Mouse (Mus musculus): Measurements from ENCODE around the gene Cfap73. TPM values are rescaled to one million over a fixed set of nuclear protein-coding genes. Genes with fewer than 3 reads are reported as not detected.

Cfap73 gene
- total RNA-seq, 2 experiments from 2014 or later = 0.39 TPM; not detected in 1

DNA sequence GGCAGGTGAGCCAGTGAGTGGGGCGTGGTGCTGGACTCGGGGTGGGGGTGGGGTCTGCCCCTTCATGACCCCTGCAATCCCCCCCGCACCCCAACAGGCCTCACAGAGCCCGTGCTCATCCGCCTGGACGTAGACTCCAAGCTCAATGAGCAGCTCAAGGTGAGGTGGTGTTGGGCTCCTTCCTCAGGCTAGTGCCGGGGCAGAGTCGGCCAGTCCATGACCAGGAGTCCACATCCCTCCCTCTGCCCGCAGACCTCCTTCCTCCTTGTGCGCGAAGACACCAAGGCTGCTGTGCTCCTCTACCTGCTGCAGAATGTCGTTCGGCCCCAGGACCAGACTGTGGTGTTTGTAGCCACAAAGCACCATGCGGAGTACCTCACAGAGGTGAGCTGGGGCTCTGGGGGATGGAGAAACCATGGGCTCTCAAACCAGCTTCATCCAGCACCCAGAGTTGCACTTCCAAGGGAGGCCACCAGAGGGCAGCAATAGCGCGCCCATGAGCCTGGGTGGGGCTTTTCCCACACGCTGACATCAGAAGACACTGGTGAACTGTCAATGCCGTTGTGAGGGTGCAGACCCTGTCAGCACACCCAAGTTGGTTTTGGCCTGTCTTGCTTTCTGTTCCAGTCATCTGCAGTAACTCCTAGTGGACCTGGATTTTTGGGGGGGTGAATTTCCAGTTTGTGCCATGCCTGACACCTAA lies 13.5 kb downstream of the Cfap73 start:
- peak; percentile 80 to 96 for DNase-seq (ENCODE audit: low spot score in 2 of 2)
- TF ChIP-seq CTCF (conservative IDR thresholded peaks at IDR 0.05) = peak; percentile 99
- Histone ChIP-seq H3K4me3 (no peak overlapping the region), H3K27ac (peak overlapping the region; percentile 69)

DNA sequence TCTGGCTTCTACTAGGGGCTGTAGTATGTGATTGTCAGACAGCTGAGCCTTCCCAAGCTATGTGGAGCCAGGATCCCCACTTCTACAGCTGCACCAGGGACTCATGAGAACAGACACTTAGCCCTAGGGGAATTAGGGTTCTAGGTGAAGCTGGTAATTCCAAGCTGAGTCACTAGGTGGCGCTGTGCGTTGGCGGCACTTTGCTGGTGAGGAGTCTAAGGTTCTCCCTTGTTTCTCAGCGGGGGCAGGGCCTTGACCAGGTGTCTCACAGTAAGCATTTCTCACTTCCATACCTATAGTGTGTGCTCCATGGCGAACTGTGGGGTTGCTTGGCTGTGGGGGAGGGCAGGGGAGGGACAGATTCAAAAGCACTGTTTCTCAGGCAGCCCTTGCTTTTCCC lies 14.8 kb downstream of the Cfap73 start:
- Histone ChIP-seq H3K4me3 (no peak overlapping the region), H3K27ac (no peak overlapping the region)
- peak; percentile 87 for TF ChIP-seq CTCF (conservative IDR thresholded peaks at IDR 0.05)

DNA sequence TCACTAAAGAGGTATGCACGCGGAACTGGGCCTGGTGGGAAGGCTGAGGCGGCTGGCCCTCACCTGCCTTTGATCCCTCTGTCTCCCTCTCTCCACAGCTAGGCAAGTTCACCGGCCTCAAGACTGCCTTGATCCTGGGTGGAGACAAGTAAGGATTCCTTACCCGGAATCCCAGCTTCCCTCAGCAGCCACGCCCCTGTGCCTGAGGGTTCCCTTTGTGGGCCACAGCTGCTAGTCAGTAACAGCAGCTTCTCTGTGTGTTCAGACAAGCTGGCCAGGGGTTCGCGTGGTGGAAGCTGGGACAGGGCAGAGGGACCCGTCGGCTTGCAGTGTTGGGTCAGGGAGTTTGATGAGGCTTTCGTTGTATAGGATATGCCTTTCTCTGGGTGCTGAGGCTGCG lies 15.3 kb downstream of the Cfap73 start:
- no peak for DNase-seq (ENCODE audit: low spot score in 2 of 2)
- no peak for TF ChIP-seq CTCF (conservative IDR thresholded peaks at IDR 0.05)
- H3K4me3 ChIP-seq = no peak overlapping the region
- no peak overlapping the region for H3K27ac ChIP-seq

More for the DNA sequence above, 14.8 kb downstream of the Cfap73 start:
- peak in 1 of 2 experiments; percentile 77 for DNase-seq (ENCODE audit: low spot score in 2 of 2)

DNA sequence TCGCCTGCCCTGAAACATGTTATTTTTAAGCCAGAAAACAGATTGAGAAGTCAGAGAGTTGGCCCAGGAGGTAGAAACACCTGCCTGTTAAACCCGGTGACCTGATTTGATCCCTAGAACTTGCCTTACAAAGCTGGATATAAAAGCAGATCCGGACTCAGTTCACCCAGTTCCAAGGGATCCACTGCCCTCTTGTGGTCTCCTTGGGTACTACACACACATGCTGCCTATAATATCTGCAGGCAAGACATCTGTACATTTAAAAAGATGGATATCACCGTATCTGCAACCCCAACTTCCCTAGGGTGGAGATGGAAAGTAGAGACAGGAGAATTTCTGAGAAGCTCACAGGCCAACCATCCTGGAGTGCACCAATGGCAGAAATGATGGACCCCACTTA lies 18.1 kb downstream of the Cfap73 start:
- peak; percentile 74 for TF ChIP-seq CTCF (conservative IDR thresholded peaks at IDR 0.05)
- no peak for DNase-seq (ENCODE audit: low spot score in 2 of 2)
- Histone ChIP-seq H3K27ac (no peak overlapping the region), H3K4me3 (no peak overlapping the region)

DNA sequence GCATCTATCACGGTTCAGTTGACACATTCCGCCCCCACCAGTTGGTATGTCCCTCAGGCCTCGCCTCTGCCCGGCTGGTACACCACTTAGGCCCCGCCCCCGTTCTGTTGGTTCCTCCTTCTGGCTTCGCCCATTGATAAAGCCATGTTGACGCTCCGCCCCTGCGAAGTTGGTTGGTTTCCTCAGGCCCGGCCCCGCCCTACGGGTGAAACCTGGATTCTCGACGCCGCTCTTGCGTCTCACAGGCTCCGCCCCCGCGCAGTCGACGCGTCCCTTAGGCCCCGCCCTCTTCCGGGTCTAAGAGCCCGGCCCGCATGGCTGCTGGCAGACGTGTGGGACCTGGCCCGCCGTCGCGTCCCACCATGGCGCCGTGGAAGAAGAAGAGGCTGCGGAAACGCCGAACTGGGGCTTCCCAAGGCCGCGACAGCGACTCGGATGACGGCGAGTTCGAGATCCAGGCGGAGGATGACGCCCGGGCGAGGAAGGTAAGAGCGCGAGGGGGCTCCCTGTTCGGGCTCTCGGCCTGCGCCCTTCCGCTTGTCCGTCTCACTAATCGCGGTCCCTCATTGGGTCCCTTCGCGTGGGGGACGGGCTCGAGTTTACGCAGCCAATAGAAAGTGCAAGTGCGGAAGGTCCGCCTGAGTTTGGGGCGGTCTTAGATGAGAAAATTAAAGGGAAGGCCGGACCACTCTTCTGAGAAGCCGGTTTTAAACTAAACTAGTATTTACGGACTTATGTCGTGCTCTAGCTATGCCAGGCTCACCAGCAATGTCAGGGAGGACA lies 21.0 kb downstream of the Cfap73 start:
- peak overlapping the region; percentile 99 for H3K27ac ChIP-seq
- TF ChIP-seq CTCF (conservative IDR thresholded peaks at IDR 0.05) = no peak
- peak; percentile 100 for DNase-seq (ENCODE audit: low spot score in 2 of 2)
- H3K4me3 ChIP-seq = peak overlapping the region; percentile 77

DNA sequence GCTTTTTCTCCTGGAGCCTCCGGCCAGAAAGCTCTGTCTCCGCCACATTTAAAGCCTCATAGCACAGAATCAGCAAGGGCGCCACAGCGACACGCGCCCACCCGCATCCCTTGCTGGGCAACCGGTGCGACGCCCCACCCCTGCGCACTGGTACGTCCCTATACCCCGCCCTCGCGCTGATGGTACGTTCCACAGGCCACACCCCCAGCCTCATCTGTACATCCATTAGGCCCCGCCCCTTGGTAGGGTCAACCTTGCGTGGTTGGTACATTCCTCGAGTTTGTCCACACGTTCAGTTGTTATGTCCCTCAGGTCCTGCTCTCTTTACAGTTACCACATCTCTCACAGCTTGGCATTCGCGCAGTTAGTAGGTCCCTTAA lies 21.6 kb downstream of the Cfap73 start, which contains the start of the genes Rita1 and Ddx54:
Rita1 (minus strand) TSS at position 148 of the 380 bp plus-strand sequence.
Ddx54 (plus strand) TSS at position 298 of the 380 bp plus-strand sequence.
- H3K27ac ChIP-seq = peak within 1 kb of the TSS; percentile 99
- DNase-seq (ENCODE audit: low spot score in 2 of 2) = peak; percentile 97 to 98
- TF ChIP-seq CTCF (conservative IDR thresholded peaks at IDR 0.05) = no peak

DNA sequence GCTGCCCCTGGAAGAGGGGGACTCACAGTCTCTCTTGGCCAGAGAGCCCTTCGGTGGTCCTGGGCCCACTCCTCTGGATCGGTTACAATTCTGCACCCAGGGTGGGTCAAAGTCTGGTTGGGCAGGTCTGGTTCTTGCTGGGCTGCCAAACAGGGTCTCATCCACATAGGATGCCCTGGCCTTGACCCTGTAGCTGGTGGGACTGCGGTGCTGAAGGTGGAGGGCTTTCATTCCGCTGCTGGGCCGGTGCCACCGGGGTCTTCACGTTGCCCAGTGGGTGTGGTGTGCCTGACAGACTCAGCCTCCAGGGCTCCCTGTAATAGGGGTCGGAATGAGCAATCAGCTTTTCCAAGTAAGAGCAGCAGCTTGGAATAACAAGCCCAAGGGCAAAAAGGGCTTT lies 22.6 kb downstream of the Cfap73 start:
- no peak for TF ChIP-seq CTCF (conservative IDR thresholded peaks at IDR 0.05)
- DNase-seq (ENCODE audit: low spot score in 2 of 2) = no peak
- Histone ChIP-seq H3K27ac (peak overlapping the region; percentile 99; the same call in 1 of the 2 replicates), H3K4me3 (peak overlapping the region; percentile 77)

More for the DNA sequence above, 21.6 kb downstream of the Cfap73 start, which contains the start of the genes Rita1 and Ddx54:
- peak within 1 kb of the TSS; percentile 77 for H3K4me3 ChIP-seq

DNA sequence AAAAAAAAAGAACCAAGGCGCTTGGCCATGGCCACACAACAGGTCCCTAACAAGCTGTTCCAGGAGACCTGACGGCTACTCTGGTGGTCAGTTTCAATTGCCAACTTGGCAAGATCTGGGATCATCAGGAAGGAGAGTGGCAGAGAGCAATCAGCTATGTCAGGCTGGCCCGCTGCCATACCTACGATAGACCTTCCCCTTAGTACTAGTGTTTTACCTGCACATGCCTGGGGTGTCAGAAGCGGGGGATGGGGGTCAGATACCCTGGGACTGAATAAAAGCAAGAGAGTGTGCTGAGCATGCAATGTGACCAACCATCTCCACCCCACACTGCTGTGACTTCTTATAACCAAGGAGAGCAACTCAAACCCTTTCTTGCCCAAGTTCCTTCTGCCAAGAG lies 23.1 kb downstream of the Cfap73 start:
- DNase-seq (ENCODE audit: low spot score in 2 of 2) = no peak
- peak overlapping the region; percentile 77 for H3K4me3 ChIP-seq
- no peak overlapping the region for H3K27ac ChIP-seq
- no peak for TF ChIP-seq CTCF (conservative IDR thresholded peaks at IDR 0.05)

DNA sequence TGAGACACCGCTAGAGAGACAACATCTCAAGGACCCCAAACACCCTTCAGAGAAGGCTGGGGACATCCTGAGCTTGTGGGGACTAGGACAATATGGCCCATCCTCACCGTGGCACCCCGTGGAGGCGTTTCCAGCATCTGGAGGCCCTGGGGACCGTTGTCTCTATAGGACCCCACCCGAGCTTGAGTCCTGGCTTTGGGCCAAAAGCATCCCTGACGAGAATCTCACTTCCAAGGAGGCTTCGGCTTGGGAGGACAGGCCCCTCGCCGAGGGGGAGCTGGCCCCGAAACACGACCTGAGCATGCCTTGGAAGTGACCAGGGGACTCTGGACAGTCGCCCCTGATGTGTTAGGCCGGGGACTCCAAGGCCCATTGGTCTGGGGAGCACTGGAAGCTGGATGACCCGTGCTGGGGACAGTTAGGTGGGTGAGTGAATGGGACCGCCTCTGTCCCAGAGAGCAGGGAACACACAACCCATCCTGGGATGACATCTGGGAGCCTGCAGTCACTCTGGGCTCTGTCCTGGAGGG lies 24.7 kb downstream of the Cfap73 start:
- Histone ChIP-seq H3K27ac (no peak overlapping the region), H3K4me3 (no peak overlapping the region)
- no peak for TF ChIP-seq CTCF (conservative IDR thresholded peaks at IDR 0.05)
- DNase-seq (ENCODE audit: low spot score in 2 of 2) = no peak

DNA sequence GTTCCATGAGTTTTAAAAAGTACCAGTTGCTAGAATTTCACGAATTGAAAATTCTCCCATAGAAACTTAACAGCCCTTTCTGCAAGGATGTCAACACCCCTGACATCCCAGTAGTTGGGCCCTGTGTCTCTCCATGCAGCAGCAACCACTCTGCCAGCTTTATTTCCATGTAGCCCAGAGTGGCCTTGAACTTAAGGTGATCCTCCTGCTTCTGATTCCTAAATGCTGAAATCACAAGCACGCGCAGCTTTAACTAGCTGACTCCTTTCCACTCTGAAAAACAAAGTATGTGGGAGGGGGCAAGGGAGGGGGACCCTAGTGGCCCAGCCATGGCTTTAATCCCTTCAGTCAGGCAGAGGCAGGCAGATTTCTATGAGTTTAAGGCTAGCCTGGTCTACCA lies 26.7 kb downstream of the Cfap73 start:
- no peak for TF ChIP-seq CTCF (conservative IDR thresholded peaks at IDR 0.05)
- no peak for DNase-seq (ENCODE audit: low spot score in 2 of 2)

DNA sequence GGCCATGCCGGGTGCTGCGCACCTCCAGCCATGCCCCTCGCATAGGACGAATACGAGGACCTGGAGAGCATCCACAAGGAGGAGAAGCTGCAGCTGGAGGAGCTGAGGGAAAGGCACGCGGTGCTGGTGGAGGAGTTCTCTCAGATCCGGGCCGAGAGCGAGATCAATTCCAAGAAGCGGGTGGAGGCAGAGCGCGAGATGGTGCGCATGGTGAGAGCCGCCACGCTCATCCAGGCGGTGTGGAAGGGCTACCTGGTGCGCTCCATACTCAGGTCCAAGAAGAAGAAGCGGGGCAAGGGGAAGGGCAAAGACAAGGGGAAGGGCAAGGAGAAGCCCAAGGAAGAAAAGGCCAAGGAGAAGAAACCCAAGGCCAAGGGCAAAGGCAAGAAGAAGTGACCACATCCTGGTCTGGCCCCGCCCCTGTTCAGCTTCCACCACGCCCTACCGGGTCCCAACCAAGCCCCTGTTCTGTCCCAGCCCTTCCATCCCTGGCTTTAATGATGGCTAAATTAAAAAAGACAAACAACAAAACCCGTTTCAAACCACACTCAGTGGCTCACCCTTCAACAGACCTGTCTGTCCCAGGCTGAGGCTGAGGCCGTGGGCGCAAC lies 27.3 kb downstream of the Cfap73 start:
- TF ChIP-seq CTCF (conservative IDR thresholded peaks at IDR 0.05) = no peak
- Histone ChIP-seq H3K4me3 (no peak overlapping the region), H3K27ac (no peak overlapping the region)
- DNase-seq (ENCODE audit: low spot score in 2 of 2) = no peak

More for the DNA sequence above, 26.7 kb downstream of the Cfap73 start:
- Histone ChIP-seq H3K27ac (no peak overlapping the region), H3K4me3 (no peak overlapping the region)

DNA sequence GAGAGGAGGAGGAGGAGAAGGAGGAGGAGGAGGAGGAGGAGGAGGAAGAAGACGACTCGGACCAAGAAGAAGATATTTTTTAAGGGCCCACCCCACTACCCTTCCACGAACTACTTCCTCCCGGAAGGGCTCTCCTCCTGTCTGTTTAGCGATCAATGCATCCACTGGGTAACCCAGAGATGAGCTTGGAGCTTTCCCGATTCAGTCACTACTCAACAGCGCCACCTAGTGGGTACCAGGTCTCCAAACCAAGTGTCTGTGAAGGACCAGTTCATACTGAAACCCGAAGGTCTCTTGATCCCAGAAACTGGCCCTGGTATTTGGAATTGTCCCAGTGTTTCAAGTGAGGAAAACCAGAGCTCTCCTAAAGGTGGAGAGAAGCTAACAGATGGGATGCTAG lies 28.3 kb downstream of the Cfap73 start:
- peak; percentile 90 to 96 for DNase-seq (ENCODE audit: low spot score in 2 of 2)
- Histone ChIP-seq H3K4me3 (no peak overlapping the region), H3K27ac (no peak overlapping the region)
- TF ChIP-seq CTCF (conservative IDR thresholded peaks at IDR 0.05) = peak; percentile 94

DNA sequence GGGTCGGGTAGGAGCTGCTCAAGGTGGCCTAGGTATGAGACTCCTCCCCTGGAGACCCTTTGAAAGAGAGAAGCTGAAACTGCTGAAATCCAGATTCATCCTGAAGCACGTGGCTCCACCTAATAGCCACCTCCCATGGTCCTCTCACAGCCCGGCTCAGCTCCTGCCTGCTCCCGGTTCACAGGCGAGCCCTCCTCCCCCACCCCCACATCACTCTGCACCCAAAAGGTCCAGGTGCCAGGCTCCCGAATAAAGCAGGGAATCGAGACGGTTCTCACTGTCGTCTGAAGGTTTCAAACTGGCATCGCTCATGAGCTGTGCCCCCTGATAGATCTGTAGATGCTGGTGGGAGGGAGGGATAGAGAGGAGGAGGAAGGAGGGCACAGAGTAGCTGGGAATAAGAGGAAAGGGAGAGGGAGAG lies 28.8 kb downstream of the Cfap73 start:
- peak overlapping the region; percentile 51 for H3K4me3 ChIP-seq
- peak overlapping the region; percentile 72 for H3K27ac ChIP-seq
- TF ChIP-seq CTCF (conservative IDR thresholded peaks at IDR 0.05) = no peak
- DNase-seq (ENCODE audit: low spot score in 2 of 2) = no peak

Measured in layer of hippocampus, adult 2 months (tissue).